Mouse (Mus musculus): ENCODE measurements around the gene 4931406P16Rik.
"Not testable (repeated sequence)": the region's sequence is repeated elsewhere in the genome, so short reads cannot be mapped to it uniquely, and the experiment has no call there.

Gene 4931406P16Rik

DNA sequence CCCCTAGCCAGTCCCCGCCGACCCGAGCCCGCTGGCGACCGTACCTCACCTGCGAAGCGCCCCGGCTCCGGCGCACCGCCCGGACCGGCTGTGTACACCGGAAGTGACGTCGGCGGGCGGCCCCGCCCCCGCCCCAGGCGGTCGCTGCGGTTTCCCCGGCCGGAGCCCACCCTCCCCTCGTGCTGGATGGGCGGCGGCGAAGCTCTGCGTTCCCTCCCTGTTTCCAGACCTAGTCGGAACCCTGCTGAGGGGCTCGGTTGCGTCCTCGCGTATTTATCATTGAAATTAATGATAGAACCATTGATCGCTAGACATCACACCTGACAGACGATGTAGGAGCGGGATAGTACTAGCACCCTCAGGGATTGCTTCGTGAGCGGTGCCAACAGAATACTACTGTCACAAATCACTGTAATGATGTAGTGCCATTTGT, at the start of gene 4931406P16Rik:
Gene 4931406P16Rik, minus strand, starts transcription at position 109 of the 433 bp plus-strand sequence.
- in situ Hi-C loops (cut with MboI; ENCODE audit: low sequenced_read_pairs) = no loop called here

DNA sequence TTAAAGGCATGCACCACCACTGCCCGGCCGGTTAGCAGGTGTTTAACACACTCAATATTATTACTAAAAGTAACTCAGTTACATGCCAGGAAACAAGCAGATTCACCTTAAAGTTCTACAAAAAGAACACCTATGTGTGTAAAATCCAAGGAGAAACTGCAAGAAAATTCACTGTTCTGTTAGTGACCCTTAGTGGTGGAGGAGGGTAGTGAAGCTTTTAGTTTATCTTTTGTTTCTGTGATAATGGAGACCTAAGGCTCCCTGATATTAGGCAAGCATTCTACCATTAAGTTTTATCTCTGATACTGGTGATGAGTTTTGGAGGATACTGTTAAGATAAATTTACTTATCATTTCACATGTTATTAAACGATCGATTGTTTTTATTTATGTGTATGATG, 42.3 kb upstream of the 4931406P16Rik start:
- in situ Hi-C loops (cut with MboI; ENCODE audit: low sequenced_read_pairs) = no loop called here

DNA sequence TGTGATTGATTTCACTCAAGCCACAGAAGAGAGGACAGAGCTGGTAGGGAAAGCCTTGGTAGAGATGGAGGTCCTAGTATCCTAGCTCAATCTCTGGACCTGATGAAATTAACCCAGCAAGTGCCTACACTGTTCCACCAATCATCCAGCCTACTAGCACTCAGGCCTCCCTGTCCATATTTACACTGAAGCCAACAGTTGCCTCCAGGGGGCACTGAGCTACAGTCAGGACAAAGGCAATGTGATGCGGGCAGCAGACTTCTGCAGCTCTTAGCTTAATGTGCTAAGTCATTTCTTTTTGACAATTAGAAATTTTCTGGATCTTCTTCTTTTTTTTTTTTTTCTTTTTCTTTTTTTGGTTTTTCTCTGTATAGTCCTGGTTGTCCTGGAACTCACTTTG, 38.6 kb upstream of the 4931406P16Rik start:
- in situ Hi-C loops (cut with MboI; ENCODE audit: low sequenced_read_pairs) = no loop called here

DNA sequence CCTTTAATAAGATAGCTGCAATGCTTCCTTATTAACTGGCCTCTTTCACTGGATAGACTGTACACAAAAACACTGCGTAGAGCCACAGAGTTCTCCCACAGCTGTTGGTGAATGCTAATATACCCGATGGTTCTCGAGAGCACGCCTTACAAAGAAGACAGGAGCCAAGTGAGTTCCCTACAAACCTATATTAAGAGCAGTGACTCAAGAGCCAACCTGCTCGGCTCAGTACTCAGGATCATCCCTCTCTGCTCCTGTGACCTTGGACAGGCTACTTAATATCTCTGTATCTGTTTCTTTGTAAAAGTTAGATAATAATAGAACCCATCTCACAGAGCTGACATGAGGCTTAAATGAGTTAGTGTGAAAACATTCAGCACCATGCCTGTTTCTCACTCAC, 36.8 kb upstream of the 4931406P16Rik start:
- in situ Hi-C loops (cut with MboI; ENCODE audit: low sequenced_read_pairs) = no loop called here

DNA sequence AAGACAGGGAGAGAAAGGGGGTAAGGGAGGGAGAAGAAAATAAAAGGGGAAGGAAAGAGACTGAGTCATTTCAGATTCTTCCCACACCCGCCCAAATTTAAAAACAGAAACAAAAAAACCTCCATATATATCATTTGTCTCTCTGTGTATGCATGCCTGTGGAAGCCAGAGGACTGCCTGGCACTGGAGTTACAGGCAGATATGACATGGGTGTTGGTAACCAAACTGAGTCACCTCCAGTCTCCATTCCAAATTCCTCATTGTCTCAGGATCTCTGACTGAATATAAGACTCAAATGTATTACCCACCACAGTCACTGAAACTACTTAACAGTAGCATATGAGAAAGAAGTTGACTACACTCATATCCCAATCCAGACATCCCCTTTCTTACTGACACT, 34.7 kb upstream of the 4931406P16Rik start:
- in situ Hi-C loops (cut with MboI; ENCODE audit: low sequenced_read_pairs) = loop anchor here (10.0 kb wide), 1 partner anchor 93 kb away; the partner anchor contains the start of gene Gm6096

DNA sequence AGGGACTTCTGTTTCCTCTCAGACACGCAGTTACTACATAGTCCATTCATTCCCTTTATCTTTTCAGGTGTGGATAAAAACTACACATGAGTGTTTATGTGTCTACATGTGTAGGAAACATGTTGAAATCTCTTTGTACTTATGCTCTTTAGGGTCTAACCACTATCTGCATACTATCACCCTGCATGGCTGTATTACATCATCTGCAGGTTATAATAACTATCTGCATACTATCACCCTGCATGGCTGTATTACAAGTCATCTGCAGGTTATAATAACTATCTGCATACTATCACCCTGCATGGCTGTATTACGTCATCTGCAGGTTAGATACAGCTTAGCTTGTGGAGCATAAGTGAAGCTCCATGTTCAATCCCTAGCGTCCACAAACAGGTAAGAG, 33.7 kb upstream of the 4931406P16Rik start:
- in situ Hi-C loops (cut with MboI; ENCODE audit: low sequenced_read_pairs) = loop anchor here (10.0 kb wide), 1 partner anchor 92 kb away; the partner anchor contains the start of gene Gm6096

DNA sequence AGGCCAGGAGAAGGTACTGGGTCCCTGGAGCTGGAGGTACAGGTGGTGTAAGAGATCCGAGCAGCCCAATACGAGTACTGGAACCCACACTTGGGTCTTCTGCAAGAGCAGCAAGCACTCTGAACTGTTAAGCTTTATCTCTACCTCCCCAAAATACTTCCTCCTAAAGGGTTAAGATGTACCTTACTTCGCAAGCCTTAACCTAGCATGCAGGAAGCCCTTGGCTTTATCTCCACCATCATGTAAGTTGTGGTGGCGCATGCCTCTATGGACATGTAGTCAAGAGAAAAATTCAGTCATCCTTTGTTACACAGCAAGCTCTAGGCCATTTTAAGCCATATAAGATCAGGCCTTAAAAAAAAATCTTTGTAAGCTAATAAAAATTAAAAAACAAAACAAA, 33.2 kb upstream of the 4931406P16Rik start:
- in situ Hi-C loops (cut with MboI; ENCODE audit: low sequenced_read_pairs) = loop anchor here (10.0 kb wide), 1 partner anchor 92 kb away; the partner anchor contains the start of gene Gm6096

DNA sequence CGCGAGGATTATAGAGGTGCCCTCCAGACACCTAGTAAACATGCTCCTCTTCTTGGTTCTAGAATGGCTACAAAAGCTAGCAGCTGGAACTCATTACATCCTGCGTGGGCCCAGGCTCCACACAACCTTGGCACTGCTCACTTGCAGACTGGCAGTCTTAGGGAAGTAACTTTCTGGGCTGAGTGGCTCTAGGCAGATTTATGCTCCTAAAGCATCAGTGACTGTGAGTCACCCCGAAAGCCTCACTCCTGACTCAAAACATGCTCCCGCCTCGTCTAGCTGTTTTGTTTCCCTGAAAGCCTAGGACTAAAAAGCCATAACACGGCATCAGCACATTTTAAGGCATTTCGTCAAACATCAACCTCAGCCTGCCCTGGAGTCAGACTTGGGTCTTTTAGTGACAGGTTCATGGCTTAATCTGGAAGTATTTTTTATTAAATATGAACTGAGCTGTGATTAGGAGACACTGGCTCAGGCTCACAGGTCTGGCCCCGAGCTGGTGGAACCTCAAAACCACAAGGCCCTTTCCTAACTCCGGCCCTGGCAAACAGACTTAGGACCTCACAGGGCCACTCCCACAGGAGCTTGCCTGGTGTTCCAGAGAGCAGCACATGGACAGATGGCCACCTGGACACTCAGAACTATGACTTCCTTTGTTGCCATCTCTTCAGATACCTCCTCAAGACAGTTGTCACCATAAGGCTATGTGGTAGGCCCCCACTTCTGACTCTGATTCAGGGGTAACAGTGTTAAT, 28.9 kb upstream of the 4931406P16Rik start:
- in situ Hi-C loops (cut with MboI; ENCODE audit: low sequenced_read_pairs) = loop anchor here (10.0 kb wide), 1 partner anchor 87 kb away; the partner anchor contains the start of gene Gm6096

DNA sequence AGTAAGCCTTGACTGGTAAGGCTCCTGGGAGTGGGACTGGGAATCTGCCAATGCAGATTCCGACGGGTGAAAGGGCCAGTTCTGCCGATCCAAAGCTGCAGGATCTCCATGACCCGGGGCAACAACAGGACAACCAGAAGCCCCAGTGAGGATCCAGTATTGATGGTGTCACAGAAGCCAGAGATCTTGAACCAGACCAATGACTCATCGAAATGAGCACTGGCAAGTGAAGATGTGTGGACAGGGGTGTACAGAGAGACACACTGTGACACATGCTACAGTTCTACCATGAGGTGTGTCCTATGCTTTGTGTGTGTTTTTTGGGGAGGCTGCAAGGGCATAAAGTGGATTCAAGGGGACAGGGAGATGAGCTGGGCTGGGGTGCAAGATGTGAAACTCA, 27.5 kb upstream of the 4931406P16Rik start:
- in situ Hi-C loops (cut with MboI; ENCODE audit: low sequenced_read_pairs) = loop anchor here (10.0 kb wide), 1 partner anchor 86 kb away; the partner anchor contains the start of gene Gm6096

DNA sequence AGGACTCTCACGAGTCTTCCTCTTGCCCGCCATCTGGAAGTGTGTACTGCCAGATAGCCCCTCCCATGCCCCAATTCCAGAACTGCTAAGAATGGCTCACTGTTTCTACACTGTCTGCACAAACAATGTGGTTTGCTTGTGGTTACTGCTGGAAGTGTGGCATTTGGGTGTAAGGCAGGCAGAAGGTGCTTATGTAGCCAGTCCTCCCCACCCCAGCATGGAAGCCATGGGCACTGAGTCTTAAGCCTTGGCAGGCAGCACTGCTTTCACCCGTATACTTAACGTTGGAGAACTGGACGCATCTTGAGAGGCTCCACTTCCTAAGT, 25.8 kb upstream of the 4931406P16Rik start:
- in situ Hi-C loops (cut with MboI; ENCODE audit: low sequenced_read_pairs) = no loop called here

DNA sequence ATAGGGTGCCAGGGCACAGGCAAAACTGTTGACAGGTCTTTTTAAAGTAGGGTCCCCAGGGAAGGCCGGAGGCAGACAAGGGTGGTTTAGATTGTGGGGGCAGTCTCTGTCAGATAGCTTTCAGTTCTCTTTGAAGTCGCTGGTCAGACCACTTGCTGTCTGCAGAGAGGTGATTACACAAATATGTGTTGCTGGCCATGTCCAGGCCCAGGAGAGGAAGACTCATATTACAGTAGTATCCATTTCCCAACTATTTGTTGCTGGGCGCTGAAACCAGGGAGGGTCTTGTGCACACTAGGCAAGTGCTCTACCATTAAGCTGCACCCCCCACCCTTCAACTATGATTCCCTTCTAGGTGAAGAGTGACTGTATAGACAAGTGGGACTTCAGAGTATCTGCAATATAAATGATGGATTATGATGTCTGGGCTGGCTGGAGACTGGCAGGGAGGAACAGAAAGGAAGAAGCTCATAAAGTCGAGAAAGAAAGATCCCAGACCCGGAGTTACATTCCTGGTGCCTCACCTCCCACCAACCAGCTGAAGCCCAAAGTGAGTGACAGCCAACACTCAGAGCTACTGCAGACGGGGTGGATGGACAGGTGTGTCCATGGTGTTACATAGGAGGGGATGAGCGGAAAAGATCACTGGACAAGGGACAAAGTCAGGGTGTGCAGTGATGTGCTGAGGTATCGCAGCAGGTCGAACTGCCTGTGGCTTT, 25.3 kb upstream of the 4931406P16Rik start:
- in situ Hi-C loops (cut with MboI; ENCODE audit: low sequenced_read_pairs) = no loop called here

DNA sequence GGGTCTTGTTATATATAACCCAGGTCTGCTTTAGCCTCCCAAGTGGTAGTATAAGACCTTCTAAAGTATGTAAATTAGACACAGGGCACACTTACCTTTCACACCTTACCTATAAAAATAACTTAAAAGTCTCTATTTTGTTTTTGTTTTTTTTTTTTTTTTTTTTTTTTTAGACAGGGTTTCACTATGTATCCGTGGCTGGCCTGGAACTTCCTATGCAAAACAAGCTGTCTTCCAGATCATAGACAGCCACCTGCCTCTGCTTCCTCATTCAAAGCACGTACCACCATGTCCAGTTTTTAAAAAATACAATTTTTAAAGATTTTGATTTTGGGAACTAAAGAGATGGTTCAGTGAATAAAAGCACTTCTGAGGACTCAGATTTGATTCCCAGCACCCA, 23.9 kb upstream of the 4931406P16Rik start:
- in situ Hi-C loops (cut with MboI; ENCODE audit: low sequenced_read_pairs) = no loop called here

DNA sequence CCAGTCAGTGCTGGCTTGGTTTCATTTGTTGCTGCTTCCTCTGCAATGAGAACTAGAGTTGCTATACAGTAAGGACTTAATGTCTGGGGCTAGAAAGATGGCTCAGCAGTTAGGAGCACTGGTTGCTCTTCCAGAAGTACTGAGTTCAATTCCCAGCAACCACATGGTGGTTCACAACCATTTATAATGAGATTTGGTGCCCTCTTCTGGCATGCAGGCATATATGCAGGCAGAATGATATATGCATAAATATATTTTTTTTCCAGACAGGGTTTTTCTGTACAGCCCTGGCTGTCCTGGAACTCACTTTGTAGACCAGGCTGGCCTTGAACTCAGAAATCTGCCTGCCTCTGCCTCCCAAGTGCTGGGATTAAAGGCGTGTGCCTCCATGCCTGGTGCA, 23.2 kb upstream of the 4931406P16Rik start:
- in situ Hi-C loops (cut with MboI; ENCODE audit: low sequenced_read_pairs) = not testable (repeated sequence)

DNA sequence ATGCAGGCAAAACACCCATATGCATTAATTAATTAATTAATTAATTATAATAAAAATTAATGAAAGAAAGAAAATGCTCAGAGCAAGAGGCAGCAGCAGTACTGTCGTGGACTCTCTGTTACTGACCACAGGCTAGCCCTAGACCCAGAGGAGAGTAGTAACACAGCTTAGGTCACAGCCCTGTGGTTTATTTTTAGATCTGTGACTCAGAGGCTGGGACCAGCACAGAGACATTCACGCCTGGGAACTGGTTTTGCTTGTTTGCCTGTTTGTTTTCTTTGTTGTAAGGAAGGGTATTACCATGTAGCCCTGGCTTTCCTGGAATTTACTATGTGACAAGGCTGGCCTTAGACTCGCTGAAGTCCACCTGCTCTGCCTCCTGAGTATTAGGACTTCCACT, 14.1 kb upstream of the 4931406P16Rik start:
- in situ Hi-C loops (cut with MboI; ENCODE audit: low sequenced_read_pairs) = no loop called here

DNA sequence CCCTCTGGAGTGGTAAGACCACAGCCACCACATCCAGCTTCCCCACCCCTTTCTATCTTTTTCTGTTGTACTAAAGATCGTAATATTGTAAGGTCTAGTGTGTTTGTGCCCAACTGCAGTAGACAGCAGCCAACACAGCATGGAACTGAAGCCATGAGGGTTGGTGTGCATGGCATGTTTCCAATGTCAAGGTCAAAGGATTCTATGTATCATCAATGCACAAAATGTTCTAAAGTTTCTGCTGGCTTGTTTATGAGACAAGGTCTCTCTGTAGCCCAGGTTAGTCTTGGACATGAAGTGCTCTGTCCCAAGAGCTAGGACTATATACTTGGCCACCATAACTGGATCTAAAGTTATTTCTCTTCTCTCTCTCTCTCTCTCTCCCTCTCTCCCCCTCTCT, 11.5 kb upstream of the 4931406P16Rik start:
- in situ Hi-C loops (cut with MboI; ENCODE audit: low sequenced_read_pairs) = no loop called here

DNA sequence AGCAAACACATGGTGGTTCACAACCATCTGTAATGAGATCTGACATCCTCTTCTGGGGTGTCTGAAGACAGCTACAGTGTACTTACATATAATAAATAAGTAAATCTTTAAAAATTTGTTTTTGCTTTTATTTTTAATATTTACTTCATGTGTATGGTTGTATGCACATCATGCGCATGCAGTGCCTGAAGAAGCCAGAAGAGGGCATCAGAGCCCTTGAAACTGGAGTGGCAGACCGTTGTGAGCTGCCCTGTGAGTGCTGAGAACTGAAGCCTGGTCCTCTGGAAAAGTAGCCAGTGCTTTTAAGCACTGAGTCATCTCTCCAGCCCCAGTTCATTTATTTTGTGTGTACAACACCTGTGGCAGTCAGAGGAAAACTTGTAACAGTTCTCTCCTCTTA, 10.7 kb upstream of the 4931406P16Rik start:
- in situ Hi-C loops (cut with MboI; ENCODE audit: low sequenced_read_pairs) = no loop called here

DNA sequence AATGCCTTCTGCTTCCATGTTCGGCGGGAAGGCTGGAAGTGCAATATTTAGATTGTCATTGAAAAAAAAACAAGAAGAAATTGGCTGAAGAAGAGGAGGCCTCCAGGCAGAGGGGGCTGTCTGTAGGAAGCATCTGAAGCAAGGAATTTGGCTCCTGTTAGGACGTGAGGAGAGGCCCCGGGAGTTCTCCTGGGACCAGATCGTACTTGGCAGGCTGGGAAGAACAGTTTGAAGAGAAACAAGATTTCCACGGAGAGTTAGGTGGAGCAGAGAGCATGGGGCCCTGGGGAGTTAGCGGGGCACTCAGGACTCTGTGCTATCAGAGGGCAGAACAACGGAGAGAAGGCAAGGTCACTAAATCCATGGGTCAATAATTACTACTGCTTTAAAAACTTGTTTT, 10.0 kb upstream of the 4931406P16Rik start:
- in situ Hi-C loops (cut with MboI; ENCODE audit: low sequenced_read_pairs) = no loop called here

DNA sequence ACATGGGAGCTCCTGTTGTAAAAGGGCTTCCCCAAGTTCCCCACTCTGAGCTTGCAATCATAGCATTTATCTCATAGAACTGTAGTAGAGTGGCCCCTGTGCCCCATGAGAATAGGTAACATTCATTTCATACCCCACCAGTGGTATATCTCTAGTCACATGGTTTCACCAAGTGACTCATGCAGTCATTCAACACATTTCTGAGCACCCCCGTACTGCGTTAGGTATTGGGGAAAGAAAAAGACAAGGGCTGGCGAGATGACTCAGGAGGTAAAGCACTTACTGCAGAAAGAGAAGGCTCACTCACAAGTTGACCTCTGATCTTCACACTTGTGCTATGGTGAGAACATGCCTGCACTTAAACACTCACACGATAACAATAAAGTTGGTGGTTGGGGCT, 8.6 kb upstream of the 4931406P16Rik start:
- in situ Hi-C loops (cut with MboI; ENCODE audit: low sequenced_read_pairs) = no loop called here

DNA sequence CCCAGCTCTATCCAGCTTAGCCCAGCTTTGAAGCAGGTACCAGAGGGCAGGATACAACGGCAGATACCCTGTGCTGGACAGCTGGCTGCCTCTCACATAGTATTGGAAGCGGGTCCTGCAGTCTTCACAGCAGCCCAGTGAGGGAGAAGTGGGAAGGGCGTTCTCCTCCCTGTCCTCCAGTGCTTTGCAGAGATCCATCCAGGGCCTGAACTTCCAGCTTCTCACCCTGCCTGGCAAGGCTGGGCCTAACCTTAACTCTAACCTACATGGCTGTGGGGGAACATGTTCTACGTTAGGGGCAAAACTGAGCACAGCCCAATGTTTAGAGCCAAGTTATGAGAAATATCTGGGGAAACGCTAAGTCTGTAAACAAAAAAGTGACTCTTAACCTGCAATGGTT, 7.8 kb upstream of the 4931406P16Rik start:
- in situ Hi-C loops (cut with MboI; ENCODE audit: low sequenced_read_pairs) = no loop called here

DNA sequence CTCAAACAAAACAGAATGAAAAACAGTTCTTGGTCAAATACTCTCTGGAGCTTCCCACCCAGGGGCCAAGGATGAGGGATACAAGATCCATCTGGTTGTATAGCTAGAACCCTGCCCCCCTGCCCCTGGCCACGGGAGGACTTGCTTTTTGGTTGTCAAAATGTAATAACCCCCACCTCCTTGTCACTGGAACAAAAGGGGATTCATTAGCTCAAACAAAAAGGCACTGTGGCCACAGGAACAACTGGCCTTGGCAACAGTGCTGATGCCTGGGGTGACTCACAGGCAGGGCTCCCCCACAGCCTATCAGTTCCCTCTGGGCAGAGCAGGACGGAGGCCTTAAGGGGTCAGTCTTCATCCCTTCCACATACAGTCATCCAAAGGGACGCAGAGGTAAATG, 6.6 kb upstream of the 4931406P16Rik start:
- in situ Hi-C loops (cut with MboI; ENCODE audit: low sequenced_read_pairs) = no loop called here

DNA sequence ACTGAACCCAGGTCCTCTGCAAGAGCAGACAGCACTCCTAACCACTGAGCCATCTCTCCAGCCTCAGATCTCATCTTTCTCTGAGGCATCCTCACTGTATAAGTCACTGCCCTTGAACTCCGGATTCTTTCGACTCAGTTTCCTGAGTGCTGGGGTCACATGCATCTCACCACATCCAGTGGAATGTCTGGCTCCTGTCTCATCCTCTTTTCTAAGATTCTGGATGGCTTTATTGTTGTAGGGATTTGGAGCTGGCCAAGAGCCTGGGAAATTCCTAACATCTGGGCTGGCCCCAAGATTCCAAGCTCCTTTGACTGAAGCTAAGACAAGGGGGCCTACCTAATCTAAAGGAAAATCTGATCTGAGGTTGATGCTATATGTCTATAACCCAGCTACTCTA, 5.8 kb upstream of the 4931406P16Rik start:
- in situ Hi-C loops (cut with MboI; ENCODE audit: low sequenced_read_pairs) = no loop called here

DNA sequence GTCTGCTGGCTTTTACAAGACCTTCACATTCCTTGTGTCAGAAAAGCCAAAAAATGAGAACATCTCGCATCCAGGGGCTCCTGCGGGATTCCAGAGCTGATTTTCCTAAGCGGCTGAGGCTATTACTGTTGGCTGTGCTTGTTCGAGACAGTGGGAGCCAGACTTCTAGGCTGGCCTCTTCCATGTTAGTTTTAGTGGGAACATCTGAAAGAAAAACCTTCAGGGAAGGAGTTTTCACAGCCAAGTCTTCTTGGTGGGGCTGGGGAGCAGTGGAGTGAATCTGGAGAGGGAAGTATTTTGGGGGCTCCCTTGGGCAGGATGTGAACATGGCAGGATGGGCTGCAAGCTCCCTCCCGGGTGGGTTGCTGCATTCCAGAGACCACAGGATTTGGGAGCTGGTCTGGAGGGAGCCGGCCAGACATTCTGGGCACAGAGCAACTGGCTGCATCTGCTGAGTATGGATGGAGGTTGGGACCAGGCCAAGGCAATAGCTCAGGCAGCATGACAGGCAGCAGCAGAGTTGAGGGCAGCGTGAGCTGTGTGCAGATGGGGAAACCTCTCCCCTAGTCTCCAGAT, 4.6 kb upstream of the 4931406P16Rik start:
- in situ Hi-C loops (cut with MboI; ENCODE audit: low sequenced_read_pairs) = no loop called here

All from CH12F3 (cell line).